Mouse (Mus musculus) neural tube, embryonic 12.5 days (tissue): ENCODE data around the gene Ablim1. TPM values are rescaled to one million over a fixed set of nuclear protein-coding genes. Genes with fewer than 3 reads are reported as not detected.

Experiments
- ATAC-seq: fragments of 200-750 bp; cut with Nextera tagmentation; 2 replicates; pipeline ENCODE4 v1.8.0; 2017; ENCODE audit warnings: low read depth, mild to moderate bottlenecking, moderate TSS enrichment, moderate library complexity; ENCODE audit not compliant: low FRiP score
- H3K27ac ChIP-seq: fragments of 300-500 bp; sonication (generic); 2 replicates; pipeline ENCODE4 v1.5.1; 2016
- H3K27me3 ChIP-seq: fragments of 300-500 bp; sonication (generic); replicated peaks from 2 replicates; pipeline ENCODE4 v1.6.1; 2016; ENCODE audit warnings: mild to moderate bottlenecking
- H3K36me3 ChIP-seq: fragments of 300-500 bp; sonication (generic); 2 replicates; pipeline ENCODE4 v1.6.1; 2016; ENCODE audit warnings: mild to moderate bottlenecking
- H3K4me1 ChIP-seq: fragments of 300-500 bp; sonication (generic); 2 replicates; pipeline ENCODE4 v1.6.1; 2016
- H3K4me2 ChIP-seq: fragments of 300-500 bp; sonication (generic); replicated peaks from 2 replicates; pipeline ENCODE4 v1.6.1; 2016; ENCODE audit warnings: mild to moderate bottlenecking
- H3K4me3 ChIP-seq: fragments of 300-500 bp; sonication (generic); 2 replicates; pipeline ENCODE4 v1.5.1; 2016
- H3K9ac ChIP-seq: fragments of 300-500 bp; sonication (generic); 2 replicates; pipeline ENCODE4 v1.6.1; 2016; ENCODE audit warnings: mild to moderate bottlenecking
- H3K9me3 ChIP-seq: fragments of 300-500 bp; sonication (generic); 2 replicates; pipeline ENCODE4 v1.6.1; 2016; ENCODE audit warnings: mild to moderate bottlenecking
- WGBS: fragments of 180-500 bp; shearing (Covaris S2); methylation state at CpG from one replicate; pipeline ENCODE4 v1.1.7; 2016; 5-methylcytosine and 5-hydroxymethylcytosine counted together
- polyA plus RNA-seq: library from polyadenylated mRNA; unstranded; fragments of >200 nt; fragmentation: Nextera tagmentation; extraction: Ambion mirVana; gene quantifications from 2 replicates; pipeline ENCODE4 v1.2.1, GENCODE M21; 2016

Gene Ablim1
- polyA plus RNA-seq, 1 experiment from 2014 or later, result 34.9 TPM

DNA sequence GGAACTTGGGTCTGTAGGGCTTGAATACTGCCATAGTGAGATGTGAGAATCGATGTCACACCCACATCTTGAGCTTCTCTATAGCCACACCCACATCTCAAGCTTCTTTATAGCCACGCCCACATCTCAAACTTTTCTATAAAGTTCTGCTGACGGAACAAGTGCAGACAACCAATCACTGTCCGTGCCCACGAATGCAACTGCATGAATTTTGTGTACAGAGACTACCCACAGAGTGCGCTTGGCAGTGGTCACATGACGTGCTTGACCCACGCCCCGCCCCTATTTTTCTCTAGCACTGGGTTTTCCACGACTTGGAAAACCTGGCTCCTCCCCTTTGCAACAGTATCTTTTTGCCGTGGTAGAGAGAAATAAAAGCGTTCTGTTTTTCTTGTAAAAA, 71.5 kb downstream of the Ablim1 start:
- Histone ChIP-seq H3K9ac (no peak overlapping the region), H3K4me3 (no peak overlapping the region), H3K4me1 (0 out of 2 replicates have a peak, but pooled peaks cover 7% of the 10 kb centered on the region), H3K4me2 (no peak overlapping the region), H3K27ac (no peak overlapping the region), H3K9me3 (no peaks in the 10 kb centered on the region), H3K27me3 (no peaks in the 10 kb centered on the region), H3K36me3 (no peaks in the 10 kb centered on the region)
- ATAC-seq, result no peak
- 82% methylated on average over 12 of the region's 12 CpGs for WGBS

DNA sequence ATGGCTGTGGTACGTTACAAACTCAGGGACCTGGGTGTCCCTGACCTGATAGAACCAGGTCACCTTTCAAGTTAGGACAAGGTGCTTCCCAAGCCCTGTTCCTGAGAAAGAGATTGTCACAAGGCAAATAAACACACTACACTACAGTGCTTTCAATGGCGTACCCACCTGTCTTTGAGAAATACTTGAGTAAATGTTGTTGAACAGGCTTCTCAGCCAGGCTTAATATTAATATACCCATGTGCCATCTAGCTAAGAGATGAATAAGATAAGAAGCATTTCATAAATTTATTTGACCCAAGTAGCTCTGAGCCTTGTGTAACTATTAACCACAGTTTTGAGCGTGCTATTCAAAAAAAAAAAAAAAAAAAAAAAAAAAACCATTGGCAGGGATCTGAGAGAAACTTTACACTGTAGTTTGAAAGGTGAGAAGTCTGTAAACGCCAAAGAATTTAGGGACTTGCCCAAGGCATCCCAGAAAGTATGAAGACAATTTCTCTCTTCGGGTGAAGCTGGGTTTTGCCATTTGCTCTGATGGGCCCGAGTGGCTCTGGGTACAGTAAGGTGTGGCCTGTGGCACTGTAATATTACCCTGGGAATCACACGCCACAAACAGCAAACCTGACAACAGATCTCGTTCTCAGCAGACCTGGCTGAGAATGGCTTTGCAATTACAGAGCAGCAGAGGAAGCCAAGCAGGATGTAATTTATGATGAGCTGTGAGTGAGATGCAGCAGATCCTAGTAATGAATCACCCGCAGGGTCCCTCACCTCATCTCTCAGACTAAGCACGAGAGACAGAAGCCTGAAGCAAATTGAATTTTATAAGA, 73.1 kb downstream of the Ablim1 start:
- Histone ChIP-seq H3K4me1 (0 out of 2 replicates have a peak, but pooled peaks cover 7% of the 10 kb centered on the region), H3K27me3 (no peaks in the 10 kb centered on the region), H3K36me3 (no peaks in the 10 kb centered on the region), H3K4me3 (no peak overlapping the region), H3K27ac (no peak overlapping the region), H3K9me3 (no peaks in the 10 kb centered on the region), H3K9ac (no peak overlapping the region), H3K4me2 (no peak overlapping the region)
- WGBS, result 62% methylated on average over 10 of the region's 10 CpGs
- ATAC-seq, result no peak

DNA sequence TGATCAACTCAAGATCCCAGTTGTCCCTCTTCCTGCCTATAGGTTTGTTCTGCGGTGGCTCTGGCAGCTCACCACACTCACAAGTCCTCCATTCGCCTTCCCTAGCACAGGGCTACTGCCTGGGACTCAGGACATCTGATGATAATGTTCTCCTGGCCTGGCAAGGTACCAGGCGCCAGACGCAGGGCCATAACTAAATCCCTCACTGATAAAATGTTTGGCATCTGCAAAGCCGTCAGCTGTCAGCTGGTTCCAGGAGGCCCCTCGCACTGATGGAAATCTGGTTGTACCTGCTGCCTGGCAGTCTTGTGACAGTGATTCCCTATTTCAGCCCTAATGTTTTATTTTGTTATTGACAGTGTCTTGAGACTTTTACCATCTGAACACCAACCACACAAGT, 74.5 kb downstream of the Ablim1 start:
- no peak overlapping the region for H3K4me2 ChIP-seq

DNA sequence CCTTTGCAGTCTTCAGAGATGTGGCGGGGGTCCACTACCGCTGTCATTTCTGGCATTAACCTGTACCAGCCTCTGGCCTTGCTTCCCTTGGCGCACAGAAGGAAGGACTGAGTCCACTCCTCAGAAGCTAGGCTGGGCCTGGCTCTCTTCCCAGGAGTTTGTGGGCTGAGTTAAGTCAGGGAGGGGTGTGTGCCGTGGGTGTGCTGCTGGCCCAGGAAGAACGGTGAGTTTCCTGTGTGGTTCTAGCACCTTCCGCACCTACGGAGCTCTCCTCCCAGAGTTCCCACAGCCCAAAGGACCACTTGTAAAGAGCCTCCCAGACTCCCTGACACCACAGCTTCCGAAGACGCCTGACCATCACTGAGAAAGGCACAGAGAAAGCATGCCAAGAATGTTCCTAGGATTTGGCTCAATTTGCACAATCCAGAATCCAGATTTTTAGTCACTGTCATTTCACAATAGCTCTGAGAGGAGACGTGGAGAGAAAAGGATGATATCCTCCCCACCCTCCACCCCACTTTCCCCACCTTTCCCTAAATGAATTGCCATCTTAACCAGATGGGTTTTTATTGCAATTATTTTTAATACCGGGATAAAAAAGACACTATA, 75.4 kb downstream of the Ablim1 start:
- Histone ChIP-seq H3K9ac (no peak overlapping the region), H3K27me3 (no peaks in the 10 kb centered on the region), H3K9me3 (no peaks in the 10 kb centered on the region), H3K4me3 (no peak overlapping the region), H3K4me2 (no peak overlapping the region), H3K4me1 (0 out of 2 replicates have a peak, but pooled peaks cover 7% of the 10 kb centered on the region), H3K36me3 (no peaks in the 10 kb centered on the region), H3K27ac (no peak overlapping the region)
- no peak for ATAC-seq
- 84% methylated on average over 11 of the region's 11 CpGs for whole genome bisulfite sequencing

More for the DNA sequence above, 74.5 kb downstream of the Ablim1 start:
- no peak for ATAC-seq
- WGBS, result 83% methylated on average over 6 of the region's 6 CpGs
- H3K4me3 ChIP-seq, result no peak overlapping the region
- no peak overlapping the region for H3K9ac ChIP-seq
- no peaks in the 10 kb centered on the region for H3K9me3 ChIP-seq
- H3K27ac ChIP-seq, result no peak overlapping the region
- 0 out of 2 replicates have a peak, but pooled peaks cover 7% of the 10 kb centered on the region for H3K4me1 ChIP-seq
- no peaks in the 10 kb centered on the region for H3K36me3 ChIP-seq
- H3K27me3 ChIP-seq, result no peaks in the 10 kb centered on the region

DNA sequence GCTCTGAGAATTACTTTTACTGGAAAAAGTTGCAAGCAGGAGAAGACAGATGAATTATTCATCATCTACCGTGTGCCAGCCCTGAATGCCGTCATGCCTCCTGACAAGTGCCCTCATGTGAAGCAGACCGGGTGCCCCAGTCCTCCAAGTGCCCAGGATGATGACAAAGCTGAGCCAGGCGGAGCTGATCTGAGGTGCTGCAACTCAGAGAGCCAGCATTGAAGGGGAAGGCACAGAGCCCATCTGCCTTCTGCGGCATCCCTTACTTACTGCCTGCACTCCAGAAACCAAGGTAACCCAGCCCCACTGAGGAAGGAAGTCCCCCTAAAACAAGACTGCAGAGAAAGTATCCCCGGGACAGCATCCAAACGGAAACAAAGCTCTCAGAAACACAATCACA, 76.3 kb downstream of the Ablim1 start:
- Histone ChIP-seq H3K36me3 (no peaks in the 10 kb centered on the region), H3K9me3 (no peaks in the 10 kb centered on the region), H3K4me3 (no peak overlapping the region), H3K27ac (no peak overlapping the region), H3K4me1 (0 out of 2 replicates have a peak, but pooled peaks cover 7% of the 10 kb centered on the region), H3K27me3 (no peaks in the 10 kb centered on the region), H3K9ac (no peak overlapping the region), H3K4me2 (no peak overlapping the region)
- ATAC-seq, result no peak
- 74% methylated on average over 7 of the region's 7 CpGs for WGBS

DNA sequence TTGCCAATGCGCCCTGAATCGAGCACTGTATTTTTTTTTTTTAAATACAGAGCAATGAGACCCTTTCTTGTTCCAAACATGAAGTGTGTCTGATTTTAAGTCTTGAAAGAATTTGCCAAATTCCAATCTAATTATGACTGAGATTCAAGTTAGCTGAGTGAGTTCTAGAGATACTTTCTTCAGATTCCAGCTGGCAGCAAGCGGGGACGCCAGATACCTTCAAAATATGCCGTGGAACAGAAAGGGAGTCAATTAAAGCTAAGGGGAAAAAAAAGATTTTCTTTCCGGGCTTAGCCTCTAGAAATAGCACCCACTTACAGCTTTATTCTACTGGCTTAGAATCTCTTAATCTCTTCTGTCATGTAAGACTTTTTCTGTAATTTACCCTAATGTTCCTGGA, 77.2 kb downstream of the Ablim1 start:
- H3K27me3 ChIP-seq, result no peaks in the 10 kb centered on the region
- H3K9ac ChIP-seq, result no peak overlapping the region
- H3K27ac ChIP-seq, result no peak overlapping the region
- no peak for ATAC-seq
- H3K4me3 ChIP-seq, result no peak overlapping the region
- H3K36me3 ChIP-seq, result no peaks in the 10 kb centered on the region
- 0 out of 2 replicates have a peak, but pooled peaks cover 7% of the 10 kb centered on the region for H3K4me1 ChIP-seq
- H3K4me2 ChIP-seq, result no peak overlapping the region
- 93% methylated on average over 6 of the region's 6 CpGs for WGBS
- H3K9me3 ChIP-seq, result no peaks in the 10 kb centered on the region

DNA sequence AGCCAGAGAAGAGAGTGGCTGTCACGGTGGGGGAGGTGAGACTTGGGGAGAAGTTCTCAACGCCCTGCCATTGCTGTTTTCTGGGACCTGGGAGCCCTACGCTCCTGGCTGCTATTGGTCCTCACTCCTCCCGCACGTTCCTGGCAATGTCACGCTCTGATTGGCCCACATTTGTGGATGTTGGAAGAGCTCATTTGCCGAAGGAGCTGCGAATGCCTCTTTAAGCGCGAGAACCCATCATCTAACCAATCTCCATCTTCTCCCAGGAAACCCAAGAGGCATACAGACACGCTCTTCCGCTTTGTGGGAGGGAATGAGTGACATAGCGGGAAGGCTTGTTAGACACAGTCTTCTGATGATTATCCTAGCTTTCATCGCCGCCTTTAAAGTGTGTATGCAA, 78.1 kb downstream of the Ablim1 start:
- H3K36me3 ChIP-seq, result no peaks in the 10 kb centered on the region
- WGBS, result 78% methylated on average over 15 of the region's 15 CpGs
- no peak overlapping the region for H3K4me3 ChIP-seq
- no peaks in the 10 kb centered on the region for H3K27me3 ChIP-seq
- H3K4me1 ChIP-seq, result 0 out of 2 replicates have a peak, but pooled peaks cover under 1% of the 10 kb centered on the region
- H3K9me3 ChIP-seq, result no peaks in the 10 kb centered on the region
- no peak overlapping the region for H3K27ac ChIP-seq
- no peak overlapping the region for H3K9ac ChIP-seq
- no peak for ATAC-seq
- H3K4me2 ChIP-seq, result no peak overlapping the region

DNA sequence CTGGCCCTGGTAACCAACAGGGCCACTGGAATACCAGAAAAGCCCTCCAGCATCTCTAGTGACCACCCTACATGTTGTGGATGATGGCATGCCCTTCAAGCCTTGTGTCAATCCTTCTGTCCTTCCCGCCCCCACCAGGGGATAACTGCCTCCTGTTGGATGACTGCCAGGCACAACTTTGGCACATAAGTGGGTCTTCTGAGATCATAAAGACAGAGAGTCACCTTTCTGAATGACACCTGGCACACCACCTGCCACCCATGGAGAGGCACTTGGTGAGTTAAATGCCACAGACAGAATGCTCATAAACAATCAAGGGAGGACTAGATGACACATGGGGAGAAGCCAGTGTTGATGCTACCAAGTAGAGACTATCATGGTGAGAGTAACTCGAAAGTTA, 78.8 kb downstream of the Ablim1 start:
- Histone ChIP-seq H3K4me2 (no peak overlapping the region), H3K4me1 (no peaks in the 10 kb centered on the region), H3K4me3 (no peak overlapping the region), H3K27me3 (no peaks in the 10 kb centered on the region), H3K9ac (no peak overlapping the region), H3K27ac (no peak overlapping the region), H3K36me3 (no peaks in the 10 kb centered on the region), H3K9me3 (no peaks in the 10 kb centered on the region)
- 92% methylated on average over 2 of the region's 2 CpGs for WGBS
- ATAC-seq, result no peak

DNA sequence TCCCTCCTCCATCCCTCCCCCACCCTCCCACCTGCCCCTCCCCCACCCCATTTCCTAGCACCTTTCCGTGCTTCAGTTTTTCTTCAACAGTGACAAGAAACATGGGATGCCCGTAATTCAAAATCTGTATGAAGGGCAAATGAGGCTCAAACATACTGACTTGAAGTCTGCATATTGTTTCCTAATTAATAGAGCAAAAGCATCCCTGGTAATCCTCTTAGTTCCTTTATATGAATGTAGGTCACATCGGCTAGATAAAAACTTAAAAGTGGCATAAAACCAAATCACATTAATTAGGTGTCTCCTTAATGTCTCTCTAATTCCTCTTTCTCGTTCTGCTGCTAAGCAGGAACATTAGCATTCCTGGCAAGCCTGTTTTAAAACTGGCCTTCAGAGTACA, 83.7 kb downstream of the Ablim1 start:
- Histone ChIP-seq H3K9ac (no peak overlapping the region), H3K4me2 (no peak overlapping the region), H3K36me3 (no peaks in the 10 kb centered on the region), H3K27me3 (no peaks in the 10 kb centered on the region), H3K4me1 (no peaks in the 10 kb centered on the region), H3K9me3 (no peaks in the 10 kb centered on the region), H3K4me3 (no peak overlapping the region), H3K27ac (no peak overlapping the region)
- no peak for ATAC-seq
- 81% methylated on average over 4 of the region's 4 CpGs for WGBS

DNA sequence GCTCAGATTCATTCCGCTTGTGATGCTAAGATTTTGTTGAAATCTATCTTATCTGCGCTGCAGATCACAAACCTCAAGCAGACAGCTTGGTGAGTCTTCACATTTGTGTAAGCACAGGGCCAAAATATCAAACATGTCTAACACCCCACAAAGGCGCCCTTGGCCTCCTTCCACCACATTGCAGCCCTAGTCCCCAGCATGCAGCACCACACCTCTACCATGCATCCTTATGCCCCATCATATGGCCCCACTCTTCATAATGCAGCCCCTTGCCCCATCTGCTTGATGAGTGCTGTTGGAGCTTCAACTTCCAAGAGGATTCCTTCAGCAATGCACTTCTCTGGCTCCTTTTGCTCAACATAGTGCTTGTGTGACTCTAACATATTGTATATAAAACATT, 85.6 kb downstream of the Ablim1 start:
- Histone ChIP-seq H3K9me3 (no peaks in the 10 kb centered on the region), H3K4me2 (no peak overlapping the region), H3K4me3 (no peak overlapping the region), H3K27me3 (no peaks in the 10 kb centered on the region), H3K9ac (no peak overlapping the region), H3K27ac (no peak overlapping the region), H3K36me3 (no peaks in the 10 kb centered on the region), H3K4me1 (no peaks in the 10 kb centered on the region)
- 94% methylated on average over 3 of the region's 3 CpGs for WGBS
- ATAC-seq, result no peak

DNA sequence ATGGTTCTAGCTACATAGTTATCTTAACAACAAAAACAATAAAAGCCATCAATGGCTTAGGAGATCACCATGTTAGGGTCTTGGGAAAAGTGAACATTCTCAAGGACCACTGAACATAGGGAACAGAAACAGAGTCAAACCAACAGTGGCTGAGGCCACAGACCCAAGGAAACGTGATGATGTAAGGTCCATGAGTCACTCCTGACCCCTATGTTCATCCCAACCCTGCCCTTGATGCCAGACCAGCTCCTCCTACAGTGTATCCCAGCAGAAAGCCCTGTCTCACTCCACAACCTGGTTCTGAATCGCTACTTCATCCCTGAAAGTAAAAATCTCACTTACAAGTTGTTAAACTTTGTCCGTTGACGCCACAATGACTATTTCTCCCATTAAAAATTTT, 86.1 kb downstream of the Ablim1 start:
- Histone ChIP-seq H3K9me3 (no peaks in the 10 kb centered on the region), H3K27me3 (no peaks in the 10 kb centered on the region), H3K36me3 (no peaks in the 10 kb centered on the region), H3K4me1 (0 out of 2 replicates have a peak, but pooled peaks cover 3% of the 10 kb centered on the region), H3K9ac (no peak overlapping the region), H3K4me3 (no peak overlapping the region), H3K4me2 (no peak overlapping the region), H3K27ac (no peak overlapping the region)
- 85% methylated on average over 4 of the region's 4 CpGs for WGBS
- no peak for ATAC-seq

DNA sequence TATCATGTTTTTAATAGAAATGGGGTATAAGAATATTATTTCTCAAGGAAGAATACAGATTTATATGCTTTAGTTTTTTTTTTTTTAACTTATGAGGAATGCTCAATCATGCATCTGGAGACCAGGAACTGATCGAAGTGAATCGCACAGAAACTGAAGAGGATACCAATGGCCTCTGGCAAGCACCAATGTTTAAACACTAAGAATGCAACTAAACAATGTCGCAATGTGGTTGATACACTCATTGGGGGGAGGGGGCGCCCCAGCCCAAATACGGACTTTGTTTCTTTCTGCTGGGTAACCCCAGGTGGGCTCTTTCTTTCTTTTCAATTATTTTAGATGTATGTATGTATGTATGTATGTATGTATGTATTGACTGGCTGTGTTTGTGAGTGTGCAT, 90.3 kb downstream of the Ablim1 start:
- no peak overlapping the region for H3K4me2 ChIP-seq
- H3K27me3 ChIP-seq, result no peaks in the 10 kb centered on the region
- WGBS, result 93% methylated on average over 5 of the region's 5 CpGs
- no peak overlapping the region for H3K27ac ChIP-seq
- ATAC-seq, result no peak
- no peak overlapping the region for H3K4me3 ChIP-seq
- H3K4me1 ChIP-seq, result peaks cover 11% of the 10 kb centered on the region; the same call in 1 of the 2 replicates
- H3K36me3 ChIP-seq, result no peaks in the 10 kb centered on the region
- no peaks in the 10 kb centered on the region for H3K9me3 ChIP-seq
- H3K9ac ChIP-seq, result no peak overlapping the region
